Mouse (Mus musculus) skeletal muscle tissue, postnatal 0 days (tissue): ENCODE measurements around the gene Vmn1r79. TPM values are rescaled to one million over a fixed set of nuclear protein-coding genes. Genes with fewer than 3 reads are reported as not detected.

Experiments used
- polyA plus RNA-seq: library from polyadenylated mRNA; unstranded; fragments of >200 nt; fragmentation: Nextera tagmentation; extraction: Ambion mirVana; gene quantifications from 2 replicates; pipeline ENCODE4 v1.2.1, GENCODE M21; 2015

Gene Vmn1r79
- polyA plus RNA-seq, result not detected in 2 replicates

GRCm38 (mm10) chr7:12170979-12171378, at the start of gene Vmn1r79:
Vmn1r79 (plus strand) TSS chr7:12171279.

GRCm38 (mm10) chr7:12149957-12150356, 21.1 kb upstream of the Vmn1r79 start, which contains the start of gene Vmn1r78:
Vmn1r78 (plus strand) TSS chr7:12150257.

GRCm38 (mm10) chr7:12188986-12189385, 17.9 kb downstream of the Vmn1r79 start, which contains the start of gene Vmn1r80:
Vmn1r80 (plus strand) TSS chr7:12189286.

Other genes starting within 250 kb of the Vmn1r79 start
- gene Vmn1r76, start 233.1 kb upstream of the Vmn1r79 start, polyA plus RNA-seq, result not detected in 2 replicates
- not detected in 2 replicates for gene Vmn1r77, start 134.5 kb upstream of the Vmn1r79 start, polyA plus RNA-seq
- gene Vmn1r78, start 21.0 kb upstream of the Vmn1r79 start, polyA plus RNA-seq, result not detected in 2 replicates
- gene Vmn1r80, start 18.0 kb downstream of the Vmn1r79 start, polyA plus RNA-seq, result not detected in 2 replicates
- gene Vmn1r81, start 97.0 kb downstream of the Vmn1r79 start, polyA plus RNA-seq, result not detected in 2 replicates
- gene Vmn1r82, start 129.2 kb downstream of the Vmn1r79 start, polyA plus RNA-seq, result not detected in 2 replicates
- gene Vmn1r83, start 158.2 kb downstream of the Vmn1r79 start, polyA plus RNA-seq, result not detected in 2 replicates
- gene Vmn1r84, start 198.0 kb downstream of the Vmn1r79 start, polyA plus RNA-seq, result not detected in 2 replicates